Mouse (Mus musculus) spleen, adult 2 months (tissue): Measurements from ENCODE around the gene Slc12a1. TPM values are rescaled to one million over a fixed set of nuclear protein-coding genes. Genes with fewer than 3 reads are reported as not detected.

ENCODE experiments used
- DNase-seq, 2 experiments: peaks; one replicate each; pipeline versions ENCODE4 v3.0.0 to v3.0.0-alpha.2; 2012 to 2021; ENCODE audit warnings: low spot score in 2 of 2, low read depth in 1 of 2
- H3K27ac ChIP-seq: fragments of 200-500 bp; 2 replicates; pipeline ENCODE4 v1.5.1; 2012; ENCODE audit warnings: low read length, inconsistent platforms; ENCODE audit not compliant: insufficient read depth
- H3K27me3 ChIP-seq: fragments of 200-500 bp; 2 replicates; pipeline ENCODE4 v1.6.1; 2012; ENCODE audit warnings: mild to moderate bottlenecking, moderate library complexity, low read length, inconsistent platforms; ENCODE audit not compliant: control insufficient read depth, insufficient read depth
- H3K36me3 ChIP-seq: fragments of 200-500 bp; 2 replicates; pipeline ENCODE4 v1.6.1; 2012; ENCODE audit warnings: mild to moderate bottlenecking, low read length, inconsistent platforms; ENCODE audit not compliant: control insufficient read depth, insufficient read depth
- H3K4me1 ChIP-seq: fragments of 200-500 bp; 2 replicates; pipeline ENCODE4 v1.6.1; 2011; ENCODE audit warnings: inconsistent platforms; ENCODE audit not compliant: control insufficient read depth, insufficient read depth, insufficient read length
- H3K4me3 ChIP-seq: fragments of 200-500 bp; 2 replicates; pipeline ENCODE4 v1.5.1; 2011; ENCODE audit warnings: mild to moderate bottlenecking, inconsistent platforms; ENCODE audit not compliant: insufficient read depth, insufficient read length; ENCODE audit errors: extremely low read depth
- CTCF ChIP-seq: fragments of 200-500 bp; IDR thresholded peaks from 2 replicates; pipeline ENCODE4 v1.5.1; 2011; ENCODE audit warnings: mild to moderate bottlenecking, inconsistent platforms; ENCODE audit not compliant: insufficient read depth, insufficient read length, insufficient replicate concordance; ENCODE audit errors: extremely low read depth
- POLR2A ChIP-seq: fragments of 200-500 bp; IDR thresholded peaks from 2 replicates; pipeline ENCODE4 v1.6.1; 2011; ENCODE audit warnings: low read depth, low read length, inconsistent platforms
- WGBS: fragments of 180-500 bp; shearing (Covaris S2); methylation state at CpG from one replicate; pipeline ENCODE4 v1.1.7; 2018; 5-methylcytosine and 5-hydroxymethylcytosine counted together
- polyA plus RNA-seq: library from polyadenylated mRNA; depleted of rRNA; stranded (reverse); fragments of >200 nt; gene quantifications from 2 replicates; pipeline ENCODE4 v1.2.3, GENCODE M21; 2012

Gene Slc12a1
- polyA plus RNA-seq, 1 experiment: 0.02 TPM

- TF ChIP-seq POLR2A: no peak
- TF ChIP-seq CTCF: no peak
- no peak for DNase-seq
- 82% methylated on average over 14 of the region's 14 CpGs for WGBS
- H3K4me3 ChIP-seq: no peak overlapping the region
- H3K36me3 ChIP-seq: no peaks in the 10 kb centered on the region
- H3K4me1 ChIP-seq: no peaks in the 10 kb centered on the region
- no peak overlapping the region for H3K27ac ChIP-seq
- H3K27me3 ChIP-seq: no peaks in the 10 kb centered on the region
These were observed 56.7 kb downstream of the Slc12a1 start for GRCm38 (mm10) chr2:125208894-125209596.

DNA sequence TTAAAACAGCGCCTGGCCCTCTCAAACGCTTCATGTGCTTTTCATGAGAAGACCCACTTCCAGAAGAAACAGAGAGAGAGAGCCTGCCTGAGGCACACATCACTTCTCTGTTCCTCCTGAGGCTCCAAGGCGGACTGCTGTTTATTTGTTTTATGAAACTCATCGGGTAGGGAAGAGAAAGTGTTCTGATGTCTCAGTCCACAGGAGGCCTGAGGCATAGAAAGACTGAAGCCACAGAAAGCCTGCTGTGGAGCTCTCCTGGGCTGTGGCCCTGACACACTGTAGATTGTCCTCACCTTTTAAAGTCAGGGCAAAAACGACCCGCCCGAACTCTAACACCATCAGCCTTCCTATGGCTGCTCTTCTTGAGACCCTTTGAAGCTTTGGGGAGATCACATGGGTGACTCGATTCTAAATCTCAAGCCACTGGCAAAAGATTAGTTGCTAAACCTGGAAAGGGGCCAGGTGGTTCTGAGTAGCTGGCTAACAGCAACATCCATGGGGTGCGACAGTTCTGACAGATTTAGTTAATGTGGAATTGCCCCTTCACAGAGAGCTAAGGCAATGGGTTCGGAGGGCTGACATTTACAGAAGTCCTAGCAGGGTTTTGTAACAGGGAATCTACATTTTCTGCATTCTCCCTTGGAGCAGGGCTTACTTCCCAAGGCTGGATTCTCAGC lies 59.7 kb downstream of the Slc12a1 start:
- H3K27ac ChIP-seq: no peak overlapping the region
- H3K36me3 ChIP-seq: no peaks in the 10 kb centered on the region
- H3K4me3 ChIP-seq: no peak overlapping the region
- no peaks in the 10 kb centered on the region for H3K4me1 ChIP-seq
- DNase-seq: no peak
- H3K27me3 ChIP-seq: no peaks in the 10 kb centered on the region
- WGBS: 75% methylated on average over 10 of the region's 10 CpGs
- no peak for TF ChIP-seq POLR2A
- TF ChIP-seq CTCF: no peak

- DNase-seq: peak; percentile 12 to 45
- Histone ChIP-seq H3K4me1 (no peaks in the 10 kb centered on the region), H3K4me3 (no peak overlapping the region), H3K27me3 (no peaks in the 10 kb centered on the region), H3K27ac (no peak overlapping the region), H3K36me3 (no peaks in the 10 kb centered on the region)
- WGBS: 11% methylated on average over 3 of the region's 3 CpGs
- TF ChIP-seq POLR2A (no peak), CTCF (peak; percentile 20; the same call in 1 of the 2 replicates)
These were observed 62.3 kb downstream of the Slc12a1 start for GRCm38 (mm10) chr2:125214592-125214991.

GRCm38 (mm10) chr2:125217286-125217685 lies 65.0 kb downstream of the Slc12a1 start:
- TF ChIP-seq POLR2A: no peak
- no peak for TF ChIP-seq CTCF
- H3K27me3 ChIP-seq: no peaks in the 10 kb centered on the region; the same call in 1 of the 2 replicates
- no peak overlapping the region for H3K4me3 ChIP-seq
- DNase-seq: no peak
- no peak overlapping the region for H3K27ac ChIP-seq
- 28% methylated on average over 6 of the region's 6 CpGs for WGBS
- no peaks in the 10 kb centered on the region for H3K36me3 ChIP-seq
- H3K4me1 ChIP-seq: no peaks in the 10 kb centered on the region

GRCm38 (mm10) chr2:125218566-125218965 lies 66.3 kb downstream of the Slc12a1 start:
- WGBS: 88% methylated on average over 1 of the region's 1 CpGs
- H3K27me3 ChIP-seq: no peaks in the 10 kb centered on the region; the same call in 1 of the 2 replicates
- TF ChIP-seq POLR2A: no peak
- no peak for TF ChIP-seq CTCF

GRCm38 (mm10) chr2:125219268-125219667 lies 67.0 kb downstream of the Slc12a1 start:
- no peak overlapping the region for H3K27ac ChIP-seq
- 93% methylated on average over 3 of the region's 3 CpGs for WGBS
- H3K4me1 ChIP-seq: no peaks in the 10 kb centered on the region
- no peak overlapping the region for H3K4me3 ChIP-seq
- no peaks in the 10 kb centered on the region; the same call in 1 of the 2 replicates for H3K27me3 ChIP-seq
- no peak for TF ChIP-seq CTCF
- TF ChIP-seq POLR2A: no peak
- no peaks in the 10 kb centered on the region for H3K36me3 ChIP-seq
- DNase-seq: no peak

More at GRCm38 (mm10) chr2:125218566-125218965, 66.3 kb downstream of the Slc12a1 start:
- H3K27ac ChIP-seq: no peak overlapping the region
- H3K36me3 ChIP-seq: no peaks in the 10 kb centered on the region
- DNase-seq: no peak
- no peak overlapping the region for H3K4me3 ChIP-seq
- no peaks in the 10 kb centered on the region for H3K4me1 ChIP-seq

GRCm38 (mm10) chr2:125221673-125222072 lies 69.4 kb downstream of the Slc12a1 start:
- Histone ChIP-seq H3K36me3 (no peaks in the 10 kb centered on the region), H3K4me1 (no peaks in the 10 kb centered on the region), H3K27me3 (no peaks in the 10 kb centered on the region; the same call in 1 of the 2 replicates), H3K27ac (no peak overlapping the region), H3K4me3 (no peak overlapping the region)
- DNase-seq: no peak
- TF ChIP-seq CTCF: no peak
- TF ChIP-seq POLR2A: no peak
- WGBS: 77% methylated on average over 1 of the region's 1 CpGs
